Mouse (Mus musculus) neural tube, embryonic 10.5 days (tissue): ENCODE measurements around the gene Iqgap2.

Experiments
- DNase-seq: peaks from one replicate; pipeline ENCODE4 v3.0.0-alpha.2; 2017; ENCODE audit warnings: low spot score; ENCODE audit errors: extremely low spot score

The Iqgap2 gene

GRCm38 (mm10) chr13:95623042-95623441, 268.7 kb downstream of the Iqgap2 start:
- DNase-seq: no peak

GRCm38 (mm10) chr13:95621563-95621962, 270.2 kb downstream of the Iqgap2 start:
- no peak for DNase-seq

- no peak for DNase-seq
Measured at GRCm38 (mm10) chr13:95618859-95619258, 272.9 kb downstream of the Iqgap2 start.

GRCm38 (mm10) chr13:95618309-95618712, 273.4 kb downstream of the Iqgap2 start, which contains the start of gene F2r:
Gene F2r (minus strand): TSS chr13:95618487.
- peak; percentile 89 for DNase-seq

- DNase-seq: peak; percentile 62
Measured at GRCm38 (mm10) chr13:95617671-95618171, 274.0 kb downstream of the Iqgap2 start.

GRCm38 (mm10) chr13:95617082-95617670, 274.5 kb downstream of the Iqgap2 start:
- DNase-seq: no peak

- no peak for DNase-seq
Measured at GRCm38 (mm10) chr13:95616512-95616911, 275.2 kb downstream of the Iqgap2 start.

GRCm38 (mm10) chr13:95614757-95615156, 277.0 kb downstream of the Iqgap2 start:
- no peak for DNase-seq

GRCm38 (mm10) chr13:95612243-95612642, 279.5 kb downstream of the Iqgap2 start:
- no peak for DNase-seq

- no peak for DNase-seq
Measured at GRCm38 (mm10) chr13:95611752-95612151, 280.0 kb downstream of the Iqgap2 start.

GRCm38 (mm10) chr13:95610786-95611562, 280.7 kb downstream of the Iqgap2 start:
- DNase-seq: no peak

- DNase-seq: no peak
Measured at GRCm38 (mm10) chr13:95609088-95609420, 282.7 kb downstream of the Iqgap2 start.

- no peak for DNase-seq
Measured at GRCm38 (mm10) chr13:95608416-95609087, 283.2 kb downstream of the Iqgap2 start.

GRCm38 (mm10) chr13:95607019-95607418, 284.7 kb downstream of the Iqgap2 start:
- DNase-seq: no peak

GRCm38 (mm10) chr13:95604288-95604687, 287.4 kb downstream of the Iqgap2 start:
- DNase-seq: no peak

GRCm38 (mm10) chr13:95599833-95600359, 291.8 kb downstream of the Iqgap2 start:
- DNase-seq: no peak

- no peak for DNase-seq
Measured at GRCm38 (mm10) chr13:95598232-95598920, 293.3 kb downstream of the Iqgap2 start.

GRCm38 (mm10) chr13:95597578-95597977, 294.1 kb downstream of the Iqgap2 start:
- DNase-seq: no peak

- DNase-seq: no peak
Measured at GRCm38 (mm10) chr13:95596689-95597088, 295.0 kb downstream of the Iqgap2 start.

GRCm38 (mm10) chr13:95595921-95596320, 295.8 kb downstream of the Iqgap2 start:
- no peak for DNase-seq

- no peak for DNase-seq
Measured at GRCm38 (mm10) chr13:95595411-95595810, 296.3 kb downstream of the Iqgap2 start.
